Mouse (Mus musculus) left cerebral cortex, postnatal 25 days (tissue): ENCODE measurements around the gene Tns1. TPM values are rescaled to one million over a fixed set of nuclear protein-coding genes. Genes with fewer than 3 reads are reported as not detected.

Experiments used
- DNase-seq, 2 experiments: peaks; one replicate each; pipeline ENCODE4 v3.0.0; 2022; ENCODE audit warnings: low spot score in 2 of 2, mixed read lengths in 1 of 2
- intact Hi-C: fragments of 180-260 bp; cut with DNase I; formaldehyde crosslinking; loops from one replicate; pipeline ENCODE4 v1.15.1; 2025
- total RNA-seq, 2 experiments: library from RNA; stranded (reverse); gene quantifications; 2 replicates each; pipeline ENCODE4 v1.2.3; 2021

Gene Tns1
- total RNA-seq, 2 experiments from 2014 or later = 35.1 to 40.3 TPM

DNA sequence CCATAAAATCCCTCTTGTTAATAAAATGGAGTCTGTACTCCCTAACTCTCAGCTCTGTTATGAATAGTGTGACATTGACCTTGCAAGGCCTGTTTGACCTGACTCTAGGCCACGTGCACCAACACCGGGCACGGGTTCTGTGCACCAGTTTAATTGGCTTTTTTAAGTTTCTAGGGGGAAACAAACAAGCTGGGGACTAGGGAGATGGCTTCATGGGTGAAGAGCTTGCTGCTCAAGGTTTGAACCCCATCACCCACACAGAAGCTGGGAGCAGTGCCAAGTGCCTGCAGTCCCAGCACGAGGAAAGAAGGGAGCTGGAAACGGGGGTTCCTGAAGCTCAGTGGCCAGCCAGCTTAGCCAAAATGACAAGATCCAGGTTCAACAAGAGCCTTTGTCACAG lies 192.4 kb downstream of the Tns1 start:
- DNase-seq = no peak
- intact Hi-C loops = no loop called here

DNA sequence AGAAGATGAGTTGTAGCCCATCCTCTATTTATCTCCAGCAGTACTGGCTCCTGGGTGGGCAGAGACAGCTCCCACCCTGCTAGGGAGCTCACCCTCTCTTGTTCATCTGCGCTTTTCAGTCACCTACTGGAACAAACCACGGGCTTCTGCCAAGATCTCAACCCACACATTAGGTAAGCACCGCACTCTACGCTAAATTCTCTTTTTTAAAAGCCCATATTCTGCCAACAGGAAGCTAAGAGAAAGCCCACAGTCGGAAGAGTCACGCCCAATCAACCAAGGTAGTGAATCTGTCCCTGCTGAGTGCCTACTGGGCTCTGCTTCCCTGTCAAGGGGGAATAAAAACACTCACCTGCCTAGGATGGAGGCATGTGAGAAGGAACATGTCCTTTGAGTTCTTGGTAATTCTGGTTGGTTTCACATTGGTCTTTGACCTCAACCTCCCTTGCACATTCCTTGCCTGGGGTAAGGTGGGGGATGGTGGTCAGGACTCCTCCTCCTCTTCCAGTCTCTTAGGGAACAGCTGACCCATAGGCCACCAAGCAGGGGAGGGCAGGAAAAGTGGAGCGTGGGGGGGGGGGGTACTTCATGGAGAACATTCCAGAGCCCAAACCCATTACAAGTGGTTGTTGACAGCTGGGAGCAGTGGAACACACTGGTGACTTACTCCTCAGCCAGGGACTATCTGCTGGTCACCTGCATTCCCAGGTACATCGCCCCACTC lies 193.7 kb downstream of the Tns1 start:
- peak in 1 of 2 experiments; percentile 43 for DNase-seq
- intact Hi-C loops = no loop called here

DNA sequence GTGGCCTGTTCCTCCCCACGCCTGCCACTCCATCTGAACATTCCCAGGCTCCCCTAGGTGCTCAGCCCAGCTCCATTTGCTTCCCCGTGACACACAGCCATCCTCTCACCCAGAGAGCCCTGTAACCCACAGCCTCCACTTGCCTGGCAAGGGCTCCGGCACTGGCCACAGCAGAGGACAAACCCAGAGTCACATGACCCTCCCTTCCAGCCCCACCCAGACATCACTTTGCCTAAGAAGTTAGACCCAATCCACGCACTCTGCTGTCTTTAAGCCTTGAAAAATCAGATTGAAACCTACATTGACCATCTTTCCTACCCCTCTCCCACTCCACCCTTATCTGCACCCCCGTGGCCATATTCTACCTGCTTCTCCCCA lies 194.3 kb downstream of the Tns1 start:
- no peak for DNase-seq
- intact Hi-C loops = no loop called here

DNA sequence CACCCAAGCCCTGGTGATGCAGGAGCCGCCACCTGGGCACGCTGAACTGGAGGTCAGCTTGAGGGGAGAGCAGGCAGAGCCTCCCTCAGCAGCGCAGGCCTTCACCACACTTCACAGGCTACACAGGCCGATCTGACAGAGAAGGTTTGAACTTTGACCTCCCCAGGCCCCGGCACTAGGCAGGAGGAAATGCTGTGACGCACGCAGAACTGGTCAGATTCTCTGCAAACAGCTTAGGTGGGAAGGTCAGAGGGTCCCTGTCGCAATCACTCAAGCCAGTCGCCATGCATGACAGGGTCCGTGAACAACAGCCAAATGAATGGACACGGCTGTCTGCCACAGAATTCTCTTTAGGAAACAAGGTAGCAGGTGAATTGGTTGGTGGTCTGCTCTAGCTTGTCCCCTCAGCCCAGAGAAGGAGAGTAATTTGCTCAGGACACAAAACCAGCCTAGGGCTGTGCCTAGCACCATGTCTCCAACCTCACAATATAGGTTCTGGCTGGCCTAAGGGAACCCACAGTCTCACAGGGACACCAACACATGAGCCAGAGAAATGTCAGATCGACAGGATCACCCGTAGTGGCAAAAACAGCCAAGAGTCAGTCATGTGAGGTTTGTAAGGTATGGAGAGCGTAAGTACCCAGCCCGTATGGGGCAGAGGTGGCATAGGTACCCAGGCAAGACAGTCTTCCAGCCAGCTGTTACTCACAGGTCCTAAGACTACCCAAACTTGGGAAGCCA lies 194.9 kb downstream of the Tns1 start:
- DNase-seq = no peak
- intact Hi-C loops = no loop called here

DNA sequence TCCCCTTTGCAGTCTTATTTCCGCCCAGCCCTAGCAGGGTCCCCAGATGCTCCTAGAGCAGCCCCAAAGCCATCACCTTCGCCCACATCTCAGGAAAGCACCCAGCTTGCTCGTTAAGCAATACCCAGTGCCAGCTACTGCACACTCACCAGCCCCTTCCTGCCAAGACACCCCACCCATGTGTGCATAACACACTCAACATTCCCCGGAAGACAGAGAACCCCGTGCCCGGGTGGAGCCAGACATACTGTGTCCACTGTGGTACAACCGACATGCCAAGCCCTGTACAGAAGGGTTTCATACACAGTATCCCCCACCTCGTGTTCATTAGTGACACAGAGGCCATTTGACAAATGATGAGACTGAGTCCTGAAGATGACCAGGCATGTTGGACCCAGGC lies 195.9 kb downstream of the Tns1 start:
- no peak for DNase-seq
- intact Hi-C loops = no loop called here

DNA sequence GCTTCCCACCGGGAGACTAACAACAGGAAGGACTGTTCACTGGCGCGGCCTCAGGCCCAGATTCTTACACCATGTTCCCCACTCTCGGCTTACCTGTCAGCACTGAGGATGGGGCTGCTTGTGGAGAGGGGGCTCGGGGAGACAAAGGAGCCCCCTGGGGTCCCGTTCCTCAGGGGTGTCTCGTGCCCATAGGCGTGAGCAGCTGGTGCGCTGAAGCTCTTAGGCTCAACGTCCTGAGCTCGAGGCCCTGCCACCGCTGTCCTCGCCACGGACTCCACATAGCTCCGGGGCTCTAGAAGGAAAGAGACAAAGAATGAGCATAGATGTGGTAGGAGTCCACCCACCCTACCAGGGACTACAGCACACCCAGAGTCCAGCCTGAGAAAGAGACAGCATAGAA lies 196.4 kb downstream of the Tns1 start:
- no peak for DNase-seq
- intact Hi-C loops = no loop called here

DNA sequence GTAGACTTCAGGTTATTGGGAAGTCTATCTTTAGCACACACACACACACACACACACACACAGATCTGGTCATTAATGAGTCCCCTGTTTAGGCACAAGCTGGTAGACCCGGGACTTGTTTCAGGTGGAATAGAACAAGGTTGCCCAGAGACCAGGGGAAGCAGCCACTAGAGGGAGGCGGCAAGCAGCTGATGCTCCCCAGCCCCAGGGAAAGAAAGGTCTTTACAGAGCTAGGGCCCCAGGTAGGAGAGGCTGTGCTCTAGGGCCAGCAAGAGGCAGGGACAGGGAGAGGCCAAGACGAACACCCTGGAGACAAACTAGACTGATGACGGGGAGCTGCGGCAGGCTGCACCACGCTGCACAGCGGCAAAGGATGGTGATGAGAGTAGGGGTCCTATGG lies 198.0 kb downstream of the Tns1 start:
- intact Hi-C loops = no loop called here
- no peak for DNase-seq

DNA sequence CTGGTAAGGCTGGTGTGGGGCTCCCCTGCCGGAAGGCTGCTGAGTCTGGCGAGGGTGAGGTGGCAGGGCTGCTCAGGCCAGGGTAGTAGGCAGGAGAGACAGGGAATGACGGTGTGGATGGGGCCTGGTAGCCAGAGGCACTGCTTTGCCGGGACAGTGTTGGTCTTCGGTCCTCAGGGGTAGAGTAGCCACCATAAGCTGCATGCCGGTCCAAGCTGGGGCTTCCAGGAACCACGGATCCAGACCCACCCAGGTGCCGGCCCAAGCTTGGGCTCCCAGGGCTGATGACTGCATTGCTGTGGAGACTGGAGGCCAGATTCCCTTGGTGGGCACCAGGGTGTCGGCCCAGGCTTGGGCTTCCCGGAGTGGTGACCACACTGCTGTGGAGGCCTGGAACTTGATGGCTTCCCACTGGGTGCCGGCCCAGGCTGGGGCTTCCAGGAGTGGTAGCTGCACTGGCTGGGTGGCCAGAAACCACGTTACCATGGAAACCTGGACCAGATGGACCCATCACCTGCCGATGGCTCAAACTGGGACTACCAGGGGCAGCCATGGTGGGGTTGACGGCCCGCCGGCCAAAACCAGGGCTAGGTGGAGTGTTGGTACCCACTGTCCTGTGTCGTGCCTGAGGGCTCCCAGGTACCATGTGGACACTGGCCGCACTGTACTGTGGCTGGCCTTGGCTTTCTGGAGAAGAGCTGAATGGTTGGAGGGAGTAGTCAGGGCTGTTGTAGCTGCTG lies 199.2 kb downstream of the Tns1 start:
- no peak for DNase-seq
- intact Hi-C loops = no loop called here

DNA sequence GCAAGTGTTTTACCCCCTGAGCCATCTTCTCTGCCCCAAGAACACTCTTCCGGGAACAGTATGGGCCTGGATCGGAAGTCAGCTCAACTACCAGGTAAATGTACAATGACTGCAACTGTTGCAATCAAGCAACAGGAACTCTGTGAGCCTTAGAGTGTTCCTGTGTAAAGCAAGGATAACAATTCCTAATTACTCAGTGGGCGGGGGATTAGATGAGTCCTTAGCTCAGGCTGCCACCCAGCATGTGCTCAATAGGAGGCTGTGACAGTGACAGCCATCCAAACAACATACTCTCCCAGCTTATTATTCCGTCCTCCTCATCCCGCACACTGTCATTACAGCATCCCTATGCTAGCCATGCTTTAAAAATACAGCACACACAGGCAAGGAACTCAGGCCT lies 200.0 kb downstream of the Tns1 start:
- intact Hi-C loops = no loop called here
- no peak for DNase-seq

DNA sequence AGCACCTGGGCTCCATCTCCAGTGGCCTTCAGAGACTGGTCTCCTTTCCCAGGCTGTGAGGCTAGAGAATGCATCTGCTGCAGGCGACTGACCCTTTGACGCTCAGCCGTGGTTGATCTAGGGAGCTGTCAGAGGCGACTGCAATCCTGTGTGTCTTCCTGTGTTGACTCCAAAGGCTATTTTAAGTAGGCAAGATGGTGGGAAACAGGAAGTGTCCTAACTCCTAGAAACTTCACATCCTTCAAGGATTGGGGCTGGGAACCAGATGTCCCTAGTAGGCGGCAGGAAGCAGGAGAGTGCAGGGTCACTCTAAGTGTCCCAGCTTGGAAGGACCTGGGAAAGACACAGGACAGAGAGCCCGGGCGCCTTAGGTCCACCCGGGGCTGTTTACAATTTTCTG lies 201.1 kb downstream of the Tns1 start:
- DNase-seq = no peak
- intact Hi-C loops = no loop called here

DNA sequence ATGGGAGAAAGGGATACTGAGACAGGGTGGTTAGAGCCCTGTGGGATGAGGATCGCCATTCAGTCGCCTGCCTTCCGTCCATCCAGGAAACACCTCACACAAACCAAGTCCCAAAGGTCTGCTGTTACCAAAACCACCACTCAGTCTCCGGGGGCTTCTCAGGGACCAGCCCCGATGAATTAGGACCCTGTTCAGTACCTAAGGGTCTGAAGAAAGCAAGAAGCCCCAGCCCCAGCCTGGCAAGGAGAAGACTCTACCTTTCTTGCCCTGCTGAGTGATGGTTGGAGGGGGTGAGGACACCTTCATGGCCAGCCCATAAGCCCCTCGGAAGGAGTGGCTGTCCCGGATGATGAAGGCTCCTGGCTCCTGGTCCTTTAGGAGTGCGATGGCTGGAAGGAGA lies 203.5 kb downstream of the Tns1 start:
- DNase-seq = no peak
- intact Hi-C loops = no loop called here

DNA sequence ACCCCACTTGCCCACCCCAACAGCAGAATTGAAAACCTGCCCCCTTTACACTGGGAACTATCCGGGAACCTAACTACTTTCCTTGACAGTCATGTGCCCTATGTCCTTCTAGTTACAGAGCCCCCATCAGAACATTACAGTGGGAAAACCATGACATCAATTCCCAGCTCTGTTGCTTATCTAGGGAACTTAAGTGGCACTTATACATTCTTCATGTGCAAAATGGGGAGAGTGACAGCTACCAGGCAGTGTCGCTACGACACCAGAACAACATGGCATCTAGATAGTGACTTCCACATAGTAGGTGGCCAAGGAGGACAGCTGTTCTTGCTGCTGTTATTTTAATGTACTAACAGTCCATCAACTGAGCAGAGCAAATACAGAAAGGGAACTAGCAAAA lies 204.3 kb downstream of the Tns1 start:
- intact Hi-C loops = no loop called here
- DNase-seq = no peak

DNA sequence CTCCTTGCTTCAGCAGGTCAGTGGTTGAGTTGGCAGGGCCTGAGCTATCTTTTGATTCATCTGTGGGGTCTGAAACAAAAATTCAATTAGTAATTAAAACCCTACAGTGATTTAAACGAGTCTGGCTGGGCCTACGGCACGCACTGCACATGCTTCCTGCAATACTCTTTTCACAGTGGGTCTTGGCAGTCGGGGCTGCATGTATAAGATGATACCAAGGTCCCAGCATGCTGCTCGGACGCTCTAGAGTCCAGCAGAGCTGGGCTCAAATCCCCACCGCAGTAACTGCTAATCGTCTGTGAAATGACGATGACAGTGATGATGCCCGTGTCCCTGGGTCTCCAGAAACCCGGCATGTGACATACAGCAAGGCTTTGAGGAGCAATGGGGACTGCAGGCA lies 206.2 kb downstream of the Tns1 start:
- intact Hi-C loops = no loop called here
- no peak for DNase-seq

DNA sequence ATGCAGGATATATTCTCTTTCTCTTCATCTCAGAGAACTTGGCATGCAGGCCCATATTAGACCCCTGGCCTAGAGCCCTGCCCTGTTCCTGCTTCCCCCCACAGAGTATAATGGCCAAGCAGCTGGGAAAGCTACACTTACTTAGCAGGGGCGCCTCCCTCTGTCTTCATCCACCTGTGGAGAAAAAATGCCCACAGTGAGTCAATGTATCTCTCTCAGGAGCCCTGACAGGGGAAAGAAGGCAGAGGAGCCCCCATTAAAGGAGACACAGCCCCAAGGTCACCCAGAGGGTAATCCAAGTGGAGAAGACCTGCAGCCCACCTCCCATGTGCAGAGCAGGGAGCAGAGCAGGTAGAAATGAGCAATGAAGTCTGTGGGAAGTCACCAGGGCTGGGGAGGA lies 208.0 kb downstream of the Tns1 start:
- DNase-seq = no peak
- intact Hi-C loops = no loop called here

DNA sequence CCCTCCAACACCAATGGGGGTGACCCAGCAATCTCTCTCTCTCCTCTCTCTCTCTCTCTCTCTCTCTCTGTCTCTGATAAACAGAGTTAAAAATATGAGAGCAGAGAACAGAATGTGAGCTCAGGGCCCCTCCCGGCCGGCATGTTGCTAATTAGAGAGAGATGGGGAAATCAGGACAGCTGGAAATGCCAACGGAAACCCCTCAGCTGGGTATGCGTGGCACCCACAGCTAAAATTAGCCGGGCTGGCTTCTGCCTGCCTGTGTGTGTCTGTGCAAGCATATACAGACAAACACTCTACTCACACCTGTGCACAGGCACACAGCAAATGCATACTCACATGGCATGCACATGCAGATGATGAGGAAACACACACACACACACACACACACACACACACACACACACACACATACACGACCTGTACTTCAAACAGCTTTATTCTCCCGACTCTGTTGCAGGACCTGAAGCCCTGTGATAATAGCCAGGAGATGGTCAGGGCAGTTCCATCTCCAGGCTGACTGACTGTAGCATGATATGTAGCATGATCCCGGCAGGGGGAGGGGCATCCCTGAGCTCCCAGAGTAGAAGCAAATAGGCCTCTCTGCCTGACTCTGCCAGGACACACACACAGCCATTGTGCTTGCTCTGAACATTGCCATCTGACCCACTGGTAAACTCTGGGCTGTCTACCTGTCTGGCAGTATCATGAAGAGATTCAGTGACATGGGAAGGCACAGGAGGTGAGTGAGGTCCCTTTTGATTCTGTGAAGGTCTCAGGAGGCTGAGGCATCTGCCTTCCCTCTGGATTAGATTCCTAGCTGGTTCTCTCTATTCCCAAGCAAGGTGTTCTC lies 208.8 kb downstream of the Tns1 start:
- peak; percentile 68 to 83 for DNase-seq
- intact Hi-C loops = no loop called here

DNA sequence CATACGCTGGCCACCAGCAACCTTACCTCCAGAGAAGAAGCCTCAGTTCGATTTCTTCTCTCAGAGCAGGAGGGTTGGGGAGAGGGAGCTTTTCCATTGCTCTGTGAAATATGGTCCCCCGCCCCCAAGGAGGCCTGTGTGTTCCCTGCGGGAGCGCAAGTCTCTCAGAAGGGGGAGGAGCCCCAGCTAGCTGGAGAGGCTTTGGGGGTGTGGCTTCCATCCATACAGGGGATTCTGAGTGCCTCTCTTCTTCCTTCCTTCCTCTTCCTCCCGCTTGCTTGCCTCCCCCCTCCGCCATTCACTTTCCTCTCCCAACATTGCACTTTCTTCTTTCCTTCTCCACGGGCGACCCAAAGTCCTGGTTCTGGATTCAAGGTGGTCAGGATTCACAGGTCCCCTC lies 210.2 kb downstream of the Tns1 start:
- intact Hi-C loops = no loop called here
- no peak for DNase-seq

DNA sequence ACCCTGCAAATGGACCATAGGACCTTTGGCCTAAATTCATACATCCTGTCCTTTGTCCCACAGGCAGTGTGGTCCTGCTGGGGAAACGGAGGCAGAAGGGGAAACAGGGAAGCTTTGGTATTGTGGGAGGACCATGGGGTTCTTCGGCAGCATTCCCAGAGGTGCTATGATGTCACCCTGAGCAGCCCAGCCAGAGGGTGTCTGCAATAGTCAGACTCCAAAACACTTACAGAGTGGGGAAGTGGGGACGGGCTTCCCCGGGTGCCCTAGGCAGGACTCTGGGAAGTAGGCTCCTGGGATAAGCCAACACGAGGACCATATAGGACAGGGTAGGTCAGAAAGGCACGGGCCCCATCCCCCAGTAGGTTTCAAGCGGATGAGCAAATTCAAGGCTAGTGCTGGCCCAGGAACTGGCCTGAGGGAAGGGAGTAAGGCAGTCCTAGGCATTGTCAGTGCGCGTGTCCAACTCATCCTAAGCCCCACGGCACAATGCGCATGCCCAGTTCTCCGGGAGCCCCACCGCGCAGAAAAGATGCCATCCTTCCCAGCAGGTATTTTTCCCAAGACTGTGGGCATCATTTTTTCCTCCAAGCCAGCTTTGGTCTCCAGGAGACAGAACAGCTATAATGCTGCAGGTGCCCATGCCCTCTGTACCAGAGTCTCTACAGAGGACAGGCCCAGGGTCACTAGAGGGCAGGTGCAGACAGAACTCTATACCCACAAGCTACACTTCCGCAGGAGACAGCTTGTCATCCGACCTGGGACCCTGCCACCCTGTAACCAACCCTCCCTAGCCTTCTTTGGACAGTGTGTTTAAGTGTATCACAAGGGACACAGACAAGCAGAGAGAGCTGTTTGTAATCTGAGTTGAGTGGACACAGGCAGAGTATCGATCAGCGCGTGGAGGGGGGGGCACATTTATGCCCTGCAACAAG lies 210.9 kb downstream of the Tns1 start:
- DNase-seq = no peak
- intact Hi-C loops = no loop called here

DNA sequence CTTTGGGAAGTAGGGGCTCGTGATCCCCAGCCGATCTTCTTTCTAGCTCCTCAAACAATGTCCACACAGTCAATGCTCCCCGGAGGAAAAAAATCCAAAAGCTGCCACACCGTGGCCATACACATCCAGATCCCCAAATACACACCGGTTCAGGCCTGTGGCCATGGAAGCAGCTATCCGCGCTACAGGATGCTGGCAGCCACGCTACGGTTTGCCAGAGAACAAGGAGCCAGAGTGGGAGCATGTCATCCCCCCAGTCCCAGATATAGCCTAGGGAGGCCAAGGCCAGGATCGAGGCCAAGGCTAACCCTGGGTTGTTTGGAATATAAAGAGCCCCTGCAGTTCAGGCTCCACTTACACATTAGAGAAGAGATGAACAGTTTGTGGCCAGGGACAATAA lies 211.8 kb downstream of the Tns1 start:
- intact Hi-C loops = no loop called here
- DNase-seq = no peak

DNA sequence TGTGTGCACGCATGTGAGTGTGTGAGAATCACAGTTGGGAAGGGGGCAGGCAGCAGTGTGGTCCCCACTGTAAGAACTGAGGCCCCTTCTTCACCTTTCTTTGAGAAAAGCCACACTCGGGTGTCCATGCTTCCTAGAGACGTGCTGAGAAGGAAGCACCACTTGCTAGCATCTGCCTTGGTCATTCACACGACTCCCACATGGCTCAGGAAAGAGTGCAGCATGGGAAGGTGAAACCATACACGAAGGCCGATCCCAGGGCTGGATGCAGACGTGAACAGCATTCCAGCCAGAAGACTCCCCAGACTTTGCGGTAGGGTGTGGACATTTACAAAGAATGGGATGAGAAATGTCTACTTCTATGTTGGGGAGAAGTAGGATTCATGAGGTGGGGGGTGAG lies 212.3 kb downstream of the Tns1 start:
- intact Hi-C loops = no loop called here
- DNase-seq = no peak
